Mouse (Mus musculus) urinary bladder, postnatal 4 days (tissue): ENCODE data around the gene Gm7971.
"Not testable (repeated sequence)": the region's sequence is repeated elsewhere in the genome, so short reads cannot be mapped to it uniquely, and the experiment has no call there.

Source experiments
- DNase-seq, 2 experiments: peaks; one replicate each; pipeline ENCODE4 v3.0.0; 2021 to 2022; ENCODE audit warnings: low spot score in 2 of 2

The Gm7971 gene

GRCm38 (mm10) chr5:95594775-95595174, at the start of gene Gm7971:
Gene Gm7971, minus strand, starts transcription at chr5:95594875.
- not testable (repeated sequence) for DNase-seq
